Mouse (Mus musculus) ovary, postnatal 36 days (tissue): ENCODE measurements around the gene Ric8b.

Source experiments
- DNase-seq: peaks from one replicate; pipeline ENCODE4 v3.0.0; 2022; ENCODE audit warnings: low spot score, mixed read lengths

Ric8b gene

GRCm38 (mm10) chr10:84909021-84909801 lies 8.2 kb upstream of the Ric8b start:
- DNase-seq = peak; percentile 14

GRCm38 (mm10) chr10:84910194-84910593 lies 7.2 kb upstream of the Ric8b start:
- no peak for DNase-seq

- no peak for DNase-seq
Measured at GRCm38 (mm10) chr10:84910758-84911384, 6.5 kb upstream of the Ric8b start.

GRCm38 (mm10) chr10:84913148-84913547 lies 4.3 kb upstream of the Ric8b start:
- DNase-seq = no peak

- no peak for DNase-seq
Measured at GRCm38 (mm10) chr10:84915476-84915875, 1.9 kb upstream of the Ric8b start.

- no peak for DNase-seq
Measured at GRCm38 (mm10) chr10:84917731-84918095, 297 bp downstream of the Ric8b start.

- DNase-seq = no peak
Measured at GRCm38 (mm10) chr10:84926336-84926735, 8.9 kb downstream of the Ric8b start.

- DNase-seq = no peak
Measured at GRCm38 (mm10) chr10:84926885-84927284, 9.5 kb downstream of the Ric8b start.

- no peak for DNase-seq
Measured at GRCm38 (mm10) chr10:84928465-84928864, 11.0 kb downstream of the Ric8b start.

GRCm38 (mm10) chr10:84935553-84936209 lies 18.3 kb downstream of the Ric8b start:
- no peak for DNase-seq

GRCm38 (mm10) chr10:84936832-84937515 lies 19.6 kb downstream of the Ric8b start:
- no peak for DNase-seq

- DNase-seq = no peak
Measured at GRCm38 (mm10) chr10:84938094-84938820, 20.8 kb downstream of the Ric8b start.

- DNase-seq = no peak
Measured at GRCm38 (mm10) chr10:84938886-84939285, 21.5 kb downstream of the Ric8b start.

- no peak for DNase-seq
Measured at GRCm38 (mm10) chr10:84940356-84940755, 22.9 kb downstream of the Ric8b start.

GRCm38 (mm10) chr10:84945692-84946091 lies 28.3 kb downstream of the Ric8b start:
- DNase-seq = no peak

- DNase-seq = no peak
Measured at GRCm38 (mm10) chr10:84948970-84949683, 31.7 kb downstream of the Ric8b start.

GRCm38 (mm10) chr10:84949684-84950010 lies 32.2 kb downstream of the Ric8b start:
- no peak for DNase-seq

- DNase-seq = no peak
Measured at GRCm38 (mm10) chr10:84950384-84950783, 33.0 kb downstream of the Ric8b start.

- DNase-seq = no peak
Measured at GRCm38 (mm10) chr10:84954236-84954635, 36.8 kb downstream of the Ric8b start.

- DNase-seq = no peak
Measured at GRCm38 (mm10) chr10:84956173-84956572, 38.8 kb downstream of the Ric8b start.

- no peak for DNase-seq
Measured at GRCm38 (mm10) chr10:84958597-84958996, 41.2 kb downstream of the Ric8b start.
